Mouse (Mus musculus) ES-E14 (cell line): ENCODE results near the gene Pth1r.

Source experiments
- HCFC1 ChIP-seq: IDR thresholded peaks from 2 replicates; pipeline ENCODE4 v1.6.1; 2012; ENCODE audit warnings: low read length, inconsistent platforms, borderline replicate concordance; ENCODE audit not compliant: insufficient read depth
- ZC3H11A ChIP-seq: IDR thresholded peaks from 2 replicates; pipeline ENCODE4 v1.6.1; 2012; ENCODE audit warnings: low read depth, mild to moderate bottlenecking, inconsistent platforms, low read length, borderline replicate concordance

GRCm38 (mm10) chr9:110772336-110772735, 25.4 kb upstream of the Pth1r start:
- no peak for TF ChIP-seq ZC3H11A
- TF ChIP-seq HCFC1 = no peak
